ENCODE assay signal across 8 mouse cellular contexts in genomic region chr4:86024573-86025160, GRCm38 (mm10).
A peak's percentile ranks its signal among the peaks of the same experiment; 100 is the strongest.
DNase-seq lines count a peak whose midpoint lies in the region; ATAC-seq and TF ChIP-seq lines count a peak whose summit lies in the region.

No protein-coding gene starts in this region.

- no peak overlapping the region for H3K27ac ChIP-seq in testis, adult 2 months (ENCODE audit: control insufficient read depth, insufficient read depth, low read depth, low read length)
- no peak overlapping the region for H3K27ac ChIP-seq in olfactory bulb, adult 2 months (ENCODE audit: insufficient read depth, low read depth, low read length)

- no peaks in the 10 kb centered on the region; the same call in 1 of the 2 replicates for H3K4me1 ChIP-seq in testis, adult 2 months (ENCODE audit: control insufficient read depth, insufficient read depth, low read length)
- peaks cover 5% of the 10 kb centered on the region; the same call in 1 of the 2 replicates for H3K4me1 ChIP-seq in olfactory bulb, adult 2 months (ENCODE audit: control insufficient read depth, insufficient read depth, low read length)

- TF ChIP-seq POLR2A in testis, adult 2 months (IDR thresholded peaks at IDR 0.05; ENCODE audit: control insufficient read depth, low read depth, low read length), result no peak
- no peak for TF ChIP-seq POLR2A in olfactory bulb, adult 2 months (IDR thresholded peaks at IDR 0.05; ENCODE audit: insufficient read depth, low read depth, low read length)

- WGBS in olfactory bulb, adult 2 months, result 75% methylated on average over 8 of the region's 8 CpGs

- TF ChIP-seq CTCF in testis, adult 2 months (IDR thresholded peaks at IDR 0.05; ENCODE audit: control insufficient read depth, insufficient read depth, insufficient replicate concordance, low read depth, low read length), result peak; percentile 36; the same call in 1 of the 2 replicates
- 0 out of 2 replicates have a peak, but pooled peaks have one; percentile 16 for TF ChIP-seq CTCF in olfactory bulb, adult 2 months (IDR thresholded peaks at IDR 0.05; ENCODE audit: insufficient read depth, low read depth, low read length)

- ATAC-seq in frontal cortex, adult (ENCODE audit: low TSS enrichment), result peak; percentile 86

- DNase-seq in frontal cortex, postnatal 25 days (ENCODE audit: low spot score in 2 of 2), result no peak
- DNase-seq in testis, postnatal 14 days (ENCODE audit: low spot score), result no peak
- DNase-seq in embryo, embryonic 11 days, result peak; percentile 83
- peak; percentile 13 for DNase-seq in layer of hippocampus, adult 9-11 months
- DNase-seq in urinary bladder, adult 18-20 months (ENCODE audit: low spot score in 2 of 2), result no peak

- no peaks in the 10 kb centered on the region for H3K36me3 ChIP-seq in testis, adult 2 months (ENCODE audit: control insufficient read depth, insufficient read depth, low read length)

- no peak overlapping the region for H3K4me3 ChIP-seq in testis, adult 2 months (ENCODE audit: control insufficient read depth, low read depth, low read length)
- no peak overlapping the region for H3K4me3 ChIP-seq in olfactory bulb, adult 2 months (ENCODE audit: insufficient read depth, low read depth, low read length)

- H3K27me3 ChIP-seq in testis, adult 2 months (ENCODE audit: control insufficient read depth, insufficient read depth, low read length), result no peaks in the 10 kb centered on the region

Comparison
In these comparisons a context has a peak if more than half of its experiments do, and no peak if none do; other contexts are left out.
1. DNase-seq: peak in embryo, embryonic 11 days (single experiment) and layer of hippocampus, adult 9-11 months (single experiment); none in frontal cortex, postnatal 25 days (0 of 2), testis, postnatal 14 days (single experiment) and urinary bladder, adult 18-20 months (0 of 2).